18 mouse cellular contexts compared by ENCODE assay signal in genomic region chr9:61455861-61456261, GRCm38 (mm10).
DNase-seq lines count a peak whose midpoint lies in the region; ATAC-seq and TF ChIP-seq lines count a peak whose summit lies in the region.
"Had no signal": no experiment of that assay in that cellular context is flagged by ENCODE, and none has a peak within 500 bp of the region (broad histone marks: within the 10 kb centered on the region; RNA-seq: fewer than 3 reads in every experiment).

No protein-coding gene starts in this region.

- H3K9ac ChIP-seq in embryonic facial prominence, embryonic 14.5 days (ENCODE audit: low read depth, low read length), result no peak overlapping the region
- H3K9ac ChIP-seq in limb, embryonic 14.5 days (ENCODE audit: low read depth, low read length, severe bottlenecking), result no peak overlapping the region
- H3K9ac ChIP-seq: embryonic facial prominence, embryonic 13.5 days; forebrain, embryonic 13.5 days; heart, embryonic 13.5 days had no signal

- no peak for TF ChIP-seq POLR2A in limb, embryonic 14.5 days (IDR thresholded peaks at IDR 0.05; ENCODE audit: borderline replicate concordance, extremely low read depth, insufficient read depth, insufficient read length)

- 52% methylated on average over 6 of the region's 6 CpGs for WGBS in embryonic facial prominence, embryonic 14.5 days
- 77% methylated on average over 6 of the region's 6 CpGs for WGBS in embryonic facial prominence, embryonic 10.5 days
- WGBS in limb, embryonic 14.5 days, result 53% methylated on average over 6 of the region's 6 CpGs
- WGBS in limb, embryonic 10.5 days, result 82% methylated on average over 6 of the region's 6 CpGs

- H3K27me3 ChIP-seq in embryonic facial prominence, embryonic 14.5 days (replicated peaks; ENCODE audit: control insufficient read depth, insufficient read depth, low read length), result no peaks in the 10 kb centered on the region; the same call in 1 of the 2 replicates
- H3K27me3 ChIP-seq in embryonic facial prominence, embryonic 10.5 days (replicated peaks; ENCODE audit: low read depth, poor library complexity, severe bottlenecking), result peaks cover 46% of the 10 kb centered on the region
- no peaks in the 10 kb centered on the region for H3K27me3 ChIP-seq in limb, embryonic 14.5 days (ENCODE audit: control insufficient read depth, insufficient read depth, low read length)
- H3K27me3 ChIP-seq in limb, embryonic 10.5 days (ENCODE audit: low read depth, poor library complexity, severe bottlenecking), result peaks cover 81% of the 10 kb centered on the region

- no peaks in the 10 kb centered on the region for H3K36me3 ChIP-seq in embryonic facial prominence, embryonic 14.5 days (ENCODE audit: control insufficient read depth, insufficient read depth, low read length)
- no peaks in the 10 kb centered on the region for H3K36me3 ChIP-seq in embryonic facial prominence, embryonic 10.5 days (replicated peaks)
- no peaks in the 10 kb centered on the region for H3K36me3 ChIP-seq in limb, embryonic 14.5 days (ENCODE audit: control insufficient read depth, insufficient read depth, low read length)
- no peaks in the 10 kb centered on the region for H3K36me3 ChIP-seq in limb, embryonic 10.5 days
- H3K36me3 ChIP-seq: embryonic facial prominence, embryonic 13.5 days; heart, embryonic 13.5 days had no signal

- ATAC-seq in embryonic facial prominence, embryonic 14.5 days (ENCODE audit: low read depth), result no peak
- no peak for ATAC-seq in limb, embryonic 14.5 days (ENCODE audit: low FRiP score, low read depth)
- ATAC-seq in frontal cortex, adult (ENCODE audit: low TSS enrichment), result no peak
- ATAC-seq: forebrain, embryonic 13.5 days; inflammation-experienced regulatory T-cells, adult 6 months had no signal

- peak; percentile 34 for DNase-seq in embryonic facial prominence, embryonic 14.5 days (ENCODE audit: low spot score)
- no peak for DNase-seq in embryonic facial prominence, embryonic 10.5 days (ENCODE audit: low spot score)
- peak; percentile 16 for DNase-seq in limb, embryonic 14.5 days (ENCODE audit: low spot score)
- DNase-seq in limb, embryonic 10.5 days (ENCODE audit: low spot score), result no peak
- DNase-seq in kidney, postnatal 36 days, result peak; percentile 36 to 46
- DNase-seq in skeletal muscle tissue, adult 2 months (ENCODE audit: low read depth, low spot score), result peak; percentile 51
- DNase-seq in urinary bladder, postnatal 25 days (ENCODE audit: low spot score), result no peak
- DNase-seq: adrenal gland, adult 8-10 months; cerebellum, postnatal 25 days; right cerebral cortex, adult 18-20 months; thymus, adult 2 months had no signal

- no peak overlapping the region for H3K4me3 ChIP-seq in embryonic facial prominence, embryonic 14.5 days (ENCODE audit: low read depth, low read length)
- no peak overlapping the region for H3K4me3 ChIP-seq in embryonic facial prominence, embryonic 10.5 days
- no peak overlapping the region for H3K4me3 ChIP-seq in limb, embryonic 14.5 days (replicated peaks; ENCODE audit: low read length)
- H3K4me3 ChIP-seq in limb, embryonic 10.5 days, result no peak overlapping the region
- H3K4me3 ChIP-seq: embryonic facial prominence, embryonic 13.5 days; forebrain, embryonic 13.5 days; heart, embryonic 13.5 days; megakaryocyte, embryonic 14.5 days had no signal

- 0 out of 2 replicates have a peak, but pooled peaks cover 4% of the 10 kb centered on the region for H3K4me1 ChIP-seq in embryonic facial prominence, embryonic 14.5 days (ENCODE audit: control insufficient read depth, insufficient read depth, low read length)
- peaks cover 28% of the 10 kb centered on the region for H3K4me1 ChIP-seq in embryonic facial prominence, embryonic 10.5 days
- H3K4me1 ChIP-seq in limb, embryonic 14.5 days (ENCODE audit: control insufficient read depth, insufficient read depth, low read length), result no peaks in the 10 kb centered on the region; the same call in 1 of the 2 replicates
- peaks cover 22% of the 10 kb centered on the region for H3K4me1 ChIP-seq in limb, embryonic 10.5 days

- no peaks in the 10 kb centered on the region for H3K9me3 ChIP-seq in embryonic facial prominence, embryonic 14.5 days (ENCODE audit: control insufficient read depth, low read length)
- no peaks in the 10 kb centered on the region for H3K9me3 ChIP-seq in embryonic facial prominence, embryonic 10.5 days
- H3K9me3 ChIP-seq in limb, embryonic 14.5 days (ENCODE audit: control insufficient read depth, low read length), result no peaks in the 10 kb centered on the region
- H3K9me3 ChIP-seq in limb, embryonic 10.5 days (replicated peaks), result no peaks in the 10 kb centered on the region
- H3K9me3 ChIP-seq: embryonic facial prominence, embryonic 13.5 days; forebrain, embryonic 13.5 days; heart, embryonic 13.5 days; megakaryocyte, embryonic 14.5 days had no signal

- H3K4me2 ChIP-seq in embryonic facial prominence, embryonic 14.5 days (ENCODE audit: low read depth, low read length), result no peak overlapping the region
- no peak overlapping the region for H3K4me2 ChIP-seq in limb, embryonic 14.5 days (replicated peaks; ENCODE audit: low read depth, low read length, severe bottlenecking)
- H3K4me2 ChIP-seq: embryonic facial prominence, embryonic 13.5 days; forebrain, embryonic 13.5 days; heart, embryonic 13.5 days; liver, embryonic 11.5 days had no signal

- no peak overlapping the region for H3K27ac ChIP-seq in embryonic facial prominence, embryonic 14.5 days (replicated peaks; ENCODE audit: low read depth, low read length)
- no peak overlapping the region for H3K27ac ChIP-seq in embryonic facial prominence, embryonic 10.5 days (replicated peaks)
- no peak overlapping the region for H3K27ac ChIP-seq in limb, embryonic 14.5 days (replicated peaks; ENCODE audit: low read depth, low read length)
- no peak overlapping the region for H3K27ac ChIP-seq in limb, embryonic 10.5 days
- H3K27ac ChIP-seq: embryonic facial prominence, embryonic 13.5 days; forebrain, embryonic 13.5 days; heart, embryonic 13.5 days had no signal

Comparison
In these comparisons a context has a peak if more than half of its experiments do, and no peak if none do; other contexts are left out.
1. DNase-seq: peak in embryonic facial prominence, embryonic 14.5 days (single experiment), limb, embryonic 14.5 days (single experiment), kidney, postnatal 36 days (2 of 2) and skeletal muscle tissue, adult 2 months (single experiment); none in embryonic facial prominence, embryonic 10.5 days (single experiment), limb, embryonic 10.5 days (single experiment) and urinary bladder, postnatal 25 days (single experiment).